Mouse (Mus musculus) liver, embryonic 14.5 days (tissue): ENCODE results near the gene Rps25. TPM values are rescaled to one million over a fixed set of nuclear protein-coding genes. Genes with fewer than 3 reads are reported as not detected.

Source experiments
- ATAC-seq: fragments of 200-750 bp; cut with Nextera tagmentation; 2 replicates; pipeline ENCODE4 v1.8.0; 2017; ENCODE audit warnings: moderate number of reproducible peaks, mild to moderate bottlenecking, moderate library complexity; ENCODE audit not compliant: insufficient read depth
- DNase-seq, 3 experiments: peaks; one replicate each; pipeline ENCODE4 v3.0.0-alpha.2; 2012 to 2013; ENCODE audit warnings: low read depth in 3 of 3, low spot score in 3 of 3
- H3K27ac ChIP-seq: fragments of 300-500 bp; sonication (generic); 2 replicates; pipeline ENCODE4 v1.5.1; 2014; ENCODE audit warnings: moderate library complexity, mild to moderate bottlenecking, control low read depth, inconsistent platforms
- H3K27me3 ChIP-seq: fragments of 300-500 bp; sonication (generic); 2 replicates; pipeline ENCODE4 v1.6.1; 2014; ENCODE audit warnings: mild to moderate bottlenecking, low read length, moderate library complexity; ENCODE audit not compliant: control insufficient read depth, insufficient read depth
- H3K36me3 ChIP-seq: fragments of 300-500 bp; sonication (generic); replicated peaks from 2 replicates; pipeline ENCODE4 v1.6.1; 2014; ENCODE audit warnings: low read depth; ENCODE audit not compliant: control insufficient read depth, insufficient read depth
- H3K4me1 ChIP-seq, 2 experiments: fragments of 200-500 bp in 1 of 2; fragments of 300-500 bp in 1 of 2; sonication (generic) in 1 of 2; replicated peaks; 2 replicates each; pipeline ENCODE4 v1.6.1; 2012 to 2014; ENCODE audit warnings: antibody characterized with exemption in 1 of 2, inconsistent platforms in 1 of 2, low read length in 1 of 2; ENCODE audit not compliant: control insufficient read depth in 2 of 2, insufficient read depth in 2 of 2
- H3K4me2 ChIP-seq: fragments of 300-500 bp; sonication (generic); 2 replicates; pipeline ENCODE4 v1.6.1; 2014; ENCODE audit warnings: low read depth, mild to moderate bottlenecking, control low read depth, moderate library complexity
- H3K4me3 ChIP-seq, 2 experiments: fragments of 200-500 bp in 1 of 2; fragments of 300-500 bp in 1 of 2; sonication (generic) in 1 of 2; 2 replicates each; pipeline ENCODE4 v1.5.1; 2012 to 2014; ENCODE audit warnings: low read depth in 2 of 2, low read length in 2 of 2, mild to moderate bottlenecking in 2 of 2, control low read depth in 1 of 2, inconsistent platforms in 1 of 2, moderate library complexity in 1 of 2; ENCODE audit not compliant: insufficient read depth in 1 of 2
- H3K9ac ChIP-seq: fragments of 300-500 bp; sonication (generic); replicated peaks from 2 replicates; pipeline ENCODE4 v1.6.1; 2014; ENCODE audit warnings: mild to moderate bottlenecking, control low read depth, moderate library complexity
- H3K9me3 ChIP-seq: fragments of 300-500 bp; sonication (generic); 2 replicates; pipeline ENCODE4 v1.6.1; 2016; ENCODE audit warnings: low read length, mixed read lengths; ENCODE audit not compliant: control insufficient read depth
- CTCF ChIP-seq: IDR thresholded peaks from 2 replicates; pipeline ENCODE4 v1.5.1; 2016; ENCODE audit warnings: antibody characterized with exemption, low read depth, control low read depth
- EP300 ChIP-seq: IDR thresholded peaks from 2 replicates; pipeline ENCODE4 v1.6.1; 2016; ENCODE audit warnings: antibody characterized with exemption, low read depth
- WGBS: fragments of 180-500 bp; shearing (Covaris S2); extraction: QIAGEN DNeasy Blood & Tissue Kit; methylation state at CpG from one replicate; pipeline ENCODE4 v1.1.7; 2014; ENCODE audit not compliant: insufficient replicate concordance; 5-methylcytosine and 5-hydroxymethylcytosine counted together
- polyA plus RNA-seq, 2 experiments: library from polyadenylated mRNA; depleted of rRNA in 1 of 2; stranded (reverse) in 1 of 2; unstranded in 1 of 2; fragments of >200 nt; fragmentation: Nextera tagmentation in 1 of 2; extraction: Ambion mirVana in 1 of 2; gene quantifications; 2 replicates each; pipeline versions ENCODE4 v1.2.1 to v1.2.3; 2012 to 2014

Rps25 gene
- polyA plus RNA-seq, 2 experiments, result 717 to 1,614 TPM

- Histone ChIP-seq H3K9me3 (no peaks in the 10 kb centered on the region), H3K4me3 (no peak overlapping the region), H3K4me1 (peaks cover 0 to 6% of the 10 kb centered on the region in 2 experiments; a peak in 2 of 4 replicates), H3K4me2 (no peak overlapping the region), H3K27me3 (no peaks in the 10 kb centered on the region), H3K27ac (no peak overlapping the region), H3K36me3 (peaks cover 19% of the 10 kb centered on the region), H3K9ac (no peak overlapping the region)
- WGBS, result 24% methylated on average over 4 of the region's 4 CpGs
- peak; percentile 41; the same call in 1 of the 2 replicates for ATAC-seq
- TF ChIP-seq CTCF (peak; percentile 94), EP300 (no peak)
- DNase-seq, result no peak
These were observed 15.5 kb upstream of the Rps25 start for GRCm38 (mm10) chr9:44391466-44391865.

- ATAC-seq, result peak; percentile 98
- TF ChIP-seq CTCF (peak; percentile 45), EP300 (no peak)
These were observed 10.1 kb upstream of the Rps25 start, which contains the start of gene Slc37a4 for GRCm38 (mm10) chr9:44396684-44397411. TSS of gene Slc37a4 (plus strand) at chr9:44396852.

DNA sequence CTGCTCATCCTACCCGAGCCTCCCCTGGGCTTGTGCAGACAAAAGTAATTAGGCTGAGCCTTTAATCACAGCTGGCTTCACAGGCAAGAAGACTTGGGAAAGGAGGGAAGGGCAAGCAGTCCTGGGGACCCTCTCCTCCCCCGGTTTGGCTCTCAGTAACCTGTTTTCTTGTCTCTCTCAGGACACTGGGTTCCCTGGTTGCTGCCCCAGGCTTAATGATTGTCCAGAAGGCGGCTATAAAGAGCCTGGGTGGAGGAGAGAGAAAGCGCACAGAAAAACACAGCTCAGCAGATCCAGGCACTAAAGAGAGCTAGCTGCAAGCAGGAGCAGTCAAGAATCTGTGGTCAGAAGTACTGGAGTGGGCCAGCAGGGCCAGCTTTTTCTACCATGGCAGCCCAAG, 8.9 kb upstream of the Rps25 start:
- peak overlapping the region; percentile 83 for H3K4me2 ChIP-seq
- DNase-seq (no peak), ATAC-seq (no peak)
- 48% methylated on average over 4 of the region's 4 CpGs for WGBS
- peak overlapping the region; percentile 28 for H3K27ac ChIP-seq
- H3K4me3 ChIP-seq, result peak overlapping the region; percentile 61 to 63
- H3K4me1 ChIP-seq, result peaks cover 3 to 17% of the 10 kb centered on the region in 2 experiments; a peak in 3 of 4 replicates
- H3K27me3 ChIP-seq, result no peaks in the 10 kb centered on the region
- H3K9ac ChIP-seq, result peak overlapping the region; percentile 85
- TF ChIP-seq EP300, result no peak
- no peak for TF ChIP-seq CTCF
- no peaks in the 10 kb centered on the region for H3K9me3 ChIP-seq
- peaks cover 19% of the 10 kb centered on the region for H3K36me3 ChIP-seq

More at GRCm38 (mm10) chr9:44396684-44397411, 10.1 kb upstream of the Rps25 start, which contains the start of gene Slc37a4:
- peak within 1 kb of the TSS; percentile 55 for H3K27ac ChIP-seq
- H3K9ac ChIP-seq, result peak within 1 kb of the TSS; percentile 85
- H3K27me3 ChIP-seq, result no peaks in the 10 kb centered on the region
- H3K4me2 ChIP-seq, result peak within 1 kb of the TSS; percentile 83
- under 1% methylated on average over 43 of the region's 43 CpGs for WGBS
- H3K4me1 ChIP-seq, result peaks cover 3 to 17% of the 10 kb centered on the region in 2 experiments; a peak in 3 of 4 replicates
- peaks cover 9% of the 10 kb centered on the region for H3K36me3 ChIP-seq
- peak; percentile 95 to 99 (median 96) for DNase-seq
- no peaks in the 10 kb centered on the region for H3K9me3 ChIP-seq
- H3K4me3 ChIP-seq, result peak within 1 kb of the TSS; percentile 61 to 63

DNA sequence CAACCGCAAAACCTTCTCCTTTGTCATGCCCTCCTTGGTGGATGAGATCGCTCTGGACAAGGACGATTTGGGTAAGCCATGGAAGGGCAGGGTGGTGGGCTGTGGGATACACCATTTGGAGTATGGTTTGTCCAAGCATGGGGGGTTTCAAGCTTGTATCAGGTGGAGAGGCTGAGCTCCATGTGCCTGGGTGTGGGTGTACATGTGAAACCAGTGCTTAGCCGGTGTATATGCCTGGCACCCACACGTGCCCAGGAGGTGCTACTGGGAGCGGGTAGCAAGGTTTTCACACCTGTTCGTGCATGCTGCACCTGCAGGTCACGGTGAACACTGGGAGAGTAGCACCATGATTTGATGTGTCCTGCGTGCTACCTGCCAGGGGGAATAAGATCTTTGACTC, 8.4 kb upstream of the Rps25 start:
- peaks cover 23% of the 10 kb centered on the region for H3K36me3 ChIP-seq
- DNase-seq (no peak), ATAC-seq (no peak)
- peak overlapping the region; percentile 15 to 61; a peak in 3 of 4 replicates for H3K4me3 ChIP-seq
- TF ChIP-seq CTCF (no peak), EP300 (no peak)
- WGBS, result 80% methylated on average over 9 of the region's 9 CpGs
- no peak overlapping the region for H3K27ac ChIP-seq
- H3K9ac ChIP-seq, result no peak overlapping the region; the same call in 1 of the 2 replicates
- H3K27me3 ChIP-seq, result no peaks in the 10 kb centered on the region
- H3K4me2 ChIP-seq, result peak overlapping the region; percentile 83
- no peaks in the 10 kb centered on the region for H3K9me3 ChIP-seq
- H3K4me1 ChIP-seq, result peaks cover 3 to 17% of the 10 kb centered on the region in 2 experiments; a peak in 3 of 4 replicates

DNA sequence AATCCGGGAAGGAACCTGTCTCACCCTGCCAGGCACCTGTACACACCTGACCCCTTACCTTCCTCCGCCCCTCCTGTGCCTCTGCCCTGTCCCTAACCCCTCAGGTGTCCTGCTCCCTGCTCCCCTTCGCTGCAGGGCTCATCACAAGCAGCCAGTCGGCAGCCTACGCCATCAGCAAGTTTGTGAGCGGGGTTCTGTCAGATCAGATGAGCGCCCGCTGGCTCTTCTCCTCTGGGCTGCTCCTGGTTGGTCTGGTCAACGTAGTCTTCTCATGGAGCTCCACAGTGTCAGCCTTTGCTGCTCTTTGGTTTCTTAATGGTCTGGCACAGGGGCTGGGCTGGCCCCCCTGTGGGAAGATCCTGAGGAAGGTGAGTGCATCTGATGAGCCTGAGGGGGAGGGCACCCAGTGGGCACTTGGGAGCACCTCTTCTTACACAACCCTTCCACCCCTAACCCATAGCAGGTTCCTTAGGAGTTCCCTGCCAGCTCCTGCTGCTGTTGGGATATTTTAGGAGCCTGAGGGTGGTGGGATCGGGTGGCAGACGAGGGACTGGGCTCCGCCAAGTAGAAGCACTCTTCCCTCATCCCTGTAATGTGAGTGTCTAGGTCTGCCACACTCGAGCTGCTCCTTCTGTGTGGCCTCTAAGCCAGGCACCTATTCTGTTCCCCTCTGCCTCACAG, 7.7 kb upstream of the Rps25 start:
- Histone ChIP-seq H3K9ac (no peak overlapping the region), H3K4me2 (peak overlapping the region; percentile 83; the same call in 1 of the 2 replicates), H3K36me3 (peaks cover 29% of the 10 kb centered on the region), H3K27ac (no peak overlapping the region), H3K4me1 (peaks cover 3 to 17% of the 10 kb centered on the region in 2 experiments; a peak in 3 of 4 replicates), H3K27me3 (no peaks in the 10 kb centered on the region), H3K4me3 (no peak overlapping the region), H3K9me3 (no peaks in the 10 kb centered on the region)
- TF ChIP-seq EP300 (no peak), CTCF (no peak)
- no peak for DNase-seq
- 74% methylated on average over 13 of the region's 13 CpGs for WGBS
- ATAC-seq, result no peak
